Mouse (Mus musculus) midbrain, embryonic 11.5 days (tissue): ENCODE measurements around the gene Sumf2. TPM values are rescaled to one million over a fixed set of nuclear protein-coding genes. Genes with fewer than 3 reads are reported as not detected.
A peak's percentile ranks its signal among the peaks of the same experiment; 100 is the strongest.

ENCODE experiments used
- ATAC-seq: fragments of 200-750 bp; cut with Nextera tagmentation; 2 replicates; pipeline ENCODE4 v1.8.0; 2017; ENCODE audit warnings: moderate TSS enrichment, moderate library complexity; ENCODE audit not compliant: low FRiP score
- DNase-seq: peaks from one replicate; pipeline ENCODE4 v3.0.0; 2015; ENCODE audit warnings: low spot score; ENCODE audit errors: missing footprints
- H3K27ac ChIP-seq: fragments of 300-500 bp; sonication (generic); 2 replicates; pipeline ENCODE4 v1.5.1; 2014; ENCODE audit warnings: low read depth, low read length
- H3K27me3 ChIP-seq: fragments of 300-500 bp; sonication (generic); 2 replicates; pipeline ENCODE4 v1.6.1; 2014; ENCODE audit warnings: mild to moderate bottlenecking, low read length, moderate library complexity, mixed read lengths; ENCODE audit not compliant: control insufficient read depth, insufficient read depth
- H3K36me3 ChIP-seq: fragments of 300-500 bp; sonication (generic); 2 replicates; pipeline ENCODE4 v1.6.1; 2014; ENCODE audit warnings: mild to moderate bottlenecking, low read length, moderate library complexity, mixed read lengths; ENCODE audit not compliant: control insufficient read depth, insufficient read depth
- H3K4me1 ChIP-seq: fragments of 300-500 bp; sonication (generic); 2 replicates; pipeline ENCODE4 v1.6.1; 2014; ENCODE audit warnings: low read length; ENCODE audit not compliant: control insufficient read depth, insufficient read depth
- H3K4me2 ChIP-seq: fragments of 300-500 bp; sonication (generic); 2 replicates; pipeline ENCODE4 v1.6.1; 2014; ENCODE audit warnings: mild to moderate bottlenecking, moderate library complexity
- H3K4me3 ChIP-seq: fragments of 300-500 bp; sonication (generic); 2 replicates; pipeline ENCODE4 v1.5.1; 2014; ENCODE audit warnings: low read depth, low read length
- H3K9ac ChIP-seq: fragments of 300-500 bp; sonication (generic); 2 replicates; pipeline ENCODE4 v1.6.1; 2014; ENCODE audit warnings: low read length
- H3K9me3 ChIP-seq: fragments of 300-500 bp; sonication (generic); 2 replicates; pipeline ENCODE4 v1.6.1; 2016; ENCODE audit warnings: low read length; ENCODE audit not compliant: control insufficient read depth
- WGBS: fragments of 180-500 bp; shearing (Covaris S2); extraction: QIAGEN DNeasy Blood & Tissue Kit; methylation state at CpG from one replicate; pipeline ENCODE4 v1.1.7; 2014; 5-methylcytosine and 5-hydroxymethylcytosine counted together
- polyA plus RNA-seq: library from polyadenylated mRNA; unstranded; fragments of >200 nt; fragmentation: Nextera tagmentation; extraction: Ambion mirVana; gene quantifications from 2 replicates; pipeline ENCODE4 v1.2.1, GENCODE M21; 2014

Sumf2 gene
- polyA plus RNA-seq = 48.2 and 53.4 TPM in 2 replicates

GRCm38 (mm10) chr5:129846752-129847557 lies at the start of gene Sumf2:
Sumf2 (plus strand) TSS chr5:129846986.
- 12% methylated on average over 22 of the region's 22 CpGs for WGBS
- peak within 1 kb of the TSS; percentile 17; the same call in 1 of the 2 replicates for H3K27ac ChIP-seq
- no peaks in the 10 kb centered on the region for H3K27me3 ChIP-seq
- peaks cover 2% of the 10 kb centered on the region; the same call in 1 of the 2 replicates for H3K4me1 ChIP-seq
- peak within 1 kb of the TSS; percentile 58 for H3K4me3 ChIP-seq
- peak; percentile 99 for ATAC-seq
- peaks cover 16% of the 10 kb centered on the region for H3K36me3 ChIP-seq
- DNase-seq = peak; percentile 100
- no peaks in the 10 kb centered on the region for H3K9me3 ChIP-seq
- peak within 1 kb of the TSS; percentile 51 for H3K4me2 ChIP-seq
- peak within 1 kb of the TSS; percentile 65 for H3K9ac ChIP-seq

GRCm38 (mm10) chr5:129844848-129845247 lies 1.9 kb upstream of the Sumf2 start:
- DNase-seq = peak; percentile 77
- 97% methylated on average over 5 of the region's 5 CpGs for WGBS

GRCm38 (mm10) chr5:129847558-129847820 lies 703 bp downstream of the Sumf2 start:
- Histone ChIP-seq H3K27ac (no peak overlapping the region), H3K4me3 (peak overlapping the region; percentile 58), H3K4me2 (peak overlapping the region; percentile 51), H3K27me3 (no peaks in the 10 kb centered on the region), H3K9ac (peak overlapping the region; percentile 65; the same call in 1 of the 2 replicates), H3K4me1 (peaks cover 2% of the 10 kb centered on the region; the same call in 1 of the 2 replicates), H3K9me3 (no peaks in the 10 kb centered on the region), H3K36me3 (peaks cover 16% of the 10 kb centered on the region)
- ATAC-seq = no peak
- WGBS = 71% methylated on average over 8 of the region's 8 CpGs
- no peak for DNase-seq

More at GRCm38 (mm10) chr5:129844848-129845247, 1.9 kb upstream of the Sumf2 start:
- peaks cover 2% of the 10 kb centered on the region; the same call in 1 of the 2 replicates for H3K4me1 ChIP-seq
- H3K4me2 ChIP-seq = no peak overlapping the region
- H3K9me3 ChIP-seq = no peaks in the 10 kb centered on the region
- no peak overlapping the region for H3K27ac ChIP-seq
- no peaks in the 10 kb centered on the region for H3K27me3 ChIP-seq
- H3K36me3 ChIP-seq = peaks cover 16% of the 10 kb centered on the region
- H3K4me3 ChIP-seq = no peak overlapping the region
- H3K9ac ChIP-seq = no peak overlapping the region
- ATAC-seq = no peak

GRCm38 (mm10) chr5:129855163-129855562 lies 8.4 kb downstream of the Sumf2 start:
- H3K36me3 ChIP-seq = peaks cover 2% of the 10 kb centered on the region
- H3K9me3 ChIP-seq = no peaks in the 10 kb centered on the region
- no peak overlapping the region for H3K4me3 ChIP-seq
- H3K27me3 ChIP-seq = no peaks in the 10 kb centered on the region
- ATAC-seq = no peak
- H3K27ac ChIP-seq = no peak overlapping the region
- no peak overlapping the region for H3K9ac ChIP-seq
- H3K4me1 ChIP-seq = no peaks in the 10 kb centered on the region
- no peak overlapping the region for H3K4me2 ChIP-seq
- DNase-seq = no peak
- WGBS = 37% methylated on average over 5 of the region's 5 CpGs

DNA sequence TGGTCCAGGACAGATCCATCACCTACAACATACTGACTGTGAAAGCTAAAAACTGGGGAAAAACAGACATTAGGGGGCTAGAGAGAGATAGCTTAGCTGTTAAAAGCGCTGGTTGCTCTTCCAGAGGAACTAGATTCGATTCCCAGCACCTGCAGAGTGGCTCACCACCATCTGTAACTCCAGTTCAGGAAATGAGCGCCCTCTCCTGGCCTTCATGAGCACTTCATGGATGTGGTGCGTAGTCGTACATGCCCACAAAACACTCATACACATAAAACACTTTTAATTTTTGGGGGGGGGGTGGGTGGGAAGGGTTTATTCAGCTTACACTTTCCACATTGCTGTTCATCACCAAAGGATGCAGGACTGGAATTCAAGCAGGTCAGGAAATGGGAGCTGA lies 9.6 kb downstream of the Sumf2 start:
- Histone ChIP-seq H3K9me3 (no peaks in the 10 kb centered on the region), H3K4me1 (no peaks in the 10 kb centered on the region), H3K4me3 (no peak overlapping the region), H3K36me3 (peaks cover 2% of the 10 kb centered on the region), H3K4me2 (no peak overlapping the region), H3K27me3 (no peaks in the 10 kb centered on the region), H3K9ac (no peak overlapping the region), H3K27ac (no peak overlapping the region)
- 82% methylated on average over 5 of the region's 5 CpGs for WGBS
- peak; percentile 81 for DNase-seq
- no peak for ATAC-seq

- 89% methylated on average over 6 of the region's 6 CpGs for WGBS
- Histone ChIP-seq H3K27ac (no peak overlapping the region), H3K36me3 (peaks cover 11% of the 10 kb centered on the region), H3K4me2 (no peak overlapping the region), H3K9me3 (no peaks in the 10 kb centered on the region), H3K4me3 (no peak overlapping the region), H3K4me1 (peaks cover 2% of the 10 kb centered on the region; the same call in 1 of the 2 replicates), H3K27me3 (no peaks in the 10 kb centered on the region), H3K9ac (no peak overlapping the region)
- no peak for ATAC-seq
- no peak for DNase-seq
Measured at GRCm38 (mm10) chr5:129862325-129862724, 15.5 kb downstream of the Sumf2 start.

- Histone ChIP-seq H3K4me3 (no peak overlapping the region), H3K9me3 (no peaks in the 10 kb centered on the region), H3K27ac (no peak overlapping the region), H3K9ac (no peak overlapping the region), H3K4me2 (no peak overlapping the region), H3K36me3 (peaks cover 9% of the 10 kb centered on the region; the same call in 1 of the 2 replicates), H3K27me3 (no peaks in the 10 kb centered on the region), H3K4me1 (peaks cover 2% of the 10 kb centered on the region; the same call in 1 of the 2 replicates)
- DNase-seq = peak; percentile 87
- no peak for ATAC-seq
- WGBS = 12% methylated on average over 18 of the region's 18 CpGs
Measured at GRCm38 (mm10) chr5:129864467-129864866, 17.7 kb downstream of the Sumf2 start.

- no peak overlapping the region for H3K27ac ChIP-seq
- DNase-seq = no peak
- H3K36me3 ChIP-seq = peaks cover 9% of the 10 kb centered on the region; the same call in 1 of the 2 replicates
- H3K9ac ChIP-seq = no peak overlapping the region
- H3K27me3 ChIP-seq = no peaks in the 10 kb centered on the region
- 88% methylated on average over 12 of the region's 12 CpGs for WGBS
- H3K4me1 ChIP-seq = peaks cover 2% of the 10 kb centered on the region; the same call in 1 of the 2 replicates
- no peak overlapping the region for H3K4me2 ChIP-seq
- no peak overlapping the region for H3K4me3 ChIP-seq
- no peak for ATAC-seq
- H3K9me3 ChIP-seq = no peaks in the 10 kb centered on the region
Measured at GRCm38 (mm10) chr5:129865841-129866240, 19.1 kb downstream of the Sumf2 start.

- Histone ChIP-seq H3K4me2 (no peak overlapping the region), H3K9me3 (no peaks in the 10 kb centered on the region), H3K4me3 (no peak overlapping the region), H3K4me1 (no peaks in the 10 kb centered on the region), H3K27me3 (no peaks in the 10 kb centered on the region), H3K9ac (no peak overlapping the region), H3K27ac (no peak overlapping the region), H3K36me3 (no peaks in the 10 kb centered on the region)
- WGBS = 88% methylated on average over 19 of the region's 19 CpGs
- ATAC-seq (no peak), DNase-seq (no peak)
Measured at GRCm38 (mm10) chr5:129869238-129869995, 22.6 kb downstream of the Sumf2 start.
